Mouse (Mus musculus) adrenal gland, postnatal 10 days (tissue): ENCODE measurements around the gene Srgap3. TPM values are rescaled to one million over a fixed set of nuclear protein-coding genes. Genes with fewer than 3 reads are reported as not detected.

ENCODE experiments used
- DNase-seq: peaks from one replicate; pipeline ENCODE4 v3.0.0; 2021; ENCODE audit warnings: mixed read lengths
- total RNA-seq, 2 experiments: library from RNA; stranded (reverse); gene quantifications; 2 replicates each; pipeline ENCODE4 v1.2.3; 2021

The Srgap3 gene
- total RNA-seq, 2 experiments from 2014 or later: 13.2 to 15.8 TPM

- DNase-seq: no peak
Observed at GRCm38 (mm10) chr6:112909711-112910110, 37.4 kb downstream of the Srgap3 start.

GRCm38 (mm10) chr6:112907887-112908584 lies 39.0 kb downstream of the Srgap3 start:
- no peak for DNase-seq

- no peak for DNase-seq
Observed at GRCm38 (mm10) chr6:112903796-112904195, 43.3 kb downstream of the Srgap3 start.

GRCm38 (mm10) chr6:112903226-112903625 lies 43.8 kb downstream of the Srgap3 start:
- DNase-seq: no peak

GRCm38 (mm10) chr6:112902791-112903190 lies 44.3 kb downstream of the Srgap3 start:
- DNase-seq: no peak

GRCm38 (mm10) chr6:112900306-112900705 lies 46.8 kb downstream of the Srgap3 start:
- DNase-seq: no peak

- DNase-seq: no peak
Observed at GRCm38 (mm10) chr6:112899711-112900110, 47.4 kb downstream of the Srgap3 start.

- DNase-seq: no peak
Observed at GRCm38 (mm10) chr6:112899276-112899675, 47.8 kb downstream of the Srgap3 start.

GRCm38 (mm10) chr6:112898435-112898834 lies 48.6 kb downstream of the Srgap3 start:
- no peak for DNase-seq

GRCm38 (mm10) chr6:112896372-112896771 lies 50.7 kb downstream of the Srgap3 start:
- no peak for DNase-seq

- DNase-seq: peak; percentile 53
Observed at GRCm38 (mm10) chr6:112890331-112890751, 56.7 kb downstream of the Srgap3 start.

GRCm38 (mm10) chr6:112883588-112884135 lies 63.4 kb downstream of the Srgap3 start:
- DNase-seq: no peak

- no peak for DNase-seq
Observed at GRCm38 (mm10) chr6:112880048-112880534, 67.0 kb downstream of the Srgap3 start.

- DNase-seq: peak; percentile 43
Observed at GRCm38 (mm10) chr6:112879154-112879553, 67.9 kb downstream of the Srgap3 start.

- no peak for DNase-seq
Observed at GRCm38 (mm10) chr6:112873089-112873835, 73.8 kb downstream of the Srgap3 start.

GRCm38 (mm10) chr6:112871241-112871780 lies 75.8 kb downstream of the Srgap3 start:
- DNase-seq: no peak

GRCm38 (mm10) chr6:112868197-112868957 lies 78.7 kb downstream of the Srgap3 start:
- DNase-seq: no peak

- no peak for DNase-seq
Observed at GRCm38 (mm10) chr6:112866096-112866495, 81.0 kb downstream of the Srgap3 start.

GRCm38 (mm10) chr6:112865021-112865531 lies 82.0 kb downstream of the Srgap3 start:
- no peak for DNase-seq

GRCm38 (mm10) chr6:112862465-112862864 lies 84.6 kb downstream of the Srgap3 start:
- no peak for DNase-seq

- no peak for DNase-seq
Observed at GRCm38 (mm10) chr6:112861351-112862297, 85.4 kb downstream of the Srgap3 start.
